Mouse (Mus musculus): ENCODE results near the gene Eef1akmt3. TPM values are rescaled to one million over a fixed set of nuclear protein-coding genes. Genes with fewer than 3 reads are reported as not detected.

Gene Eef1akmt3
- total RNA-seq, 2 experiments from 2014 or later: 0.27 to 0.30 TPM

DNA sequence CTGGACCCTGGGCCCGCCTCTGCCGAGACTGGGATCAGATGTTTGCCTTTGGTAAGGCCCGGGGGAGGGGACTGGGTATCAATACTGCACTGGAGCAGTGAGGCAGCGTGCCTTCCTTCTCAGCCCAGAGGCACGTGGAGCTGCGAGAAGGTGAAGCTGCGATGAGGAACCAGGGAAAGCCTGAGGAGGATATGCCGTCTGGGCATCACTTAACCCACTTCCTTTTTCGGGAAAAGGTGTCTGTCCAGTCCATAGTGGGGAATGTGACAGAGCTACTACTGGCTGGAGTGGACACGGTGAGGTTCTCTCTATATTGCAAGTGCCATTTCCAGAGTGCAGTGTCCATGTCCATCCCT, 8.8 kb upstream of the Eef1akmt3 start:
- DNase-seq: no peak

DNA sequence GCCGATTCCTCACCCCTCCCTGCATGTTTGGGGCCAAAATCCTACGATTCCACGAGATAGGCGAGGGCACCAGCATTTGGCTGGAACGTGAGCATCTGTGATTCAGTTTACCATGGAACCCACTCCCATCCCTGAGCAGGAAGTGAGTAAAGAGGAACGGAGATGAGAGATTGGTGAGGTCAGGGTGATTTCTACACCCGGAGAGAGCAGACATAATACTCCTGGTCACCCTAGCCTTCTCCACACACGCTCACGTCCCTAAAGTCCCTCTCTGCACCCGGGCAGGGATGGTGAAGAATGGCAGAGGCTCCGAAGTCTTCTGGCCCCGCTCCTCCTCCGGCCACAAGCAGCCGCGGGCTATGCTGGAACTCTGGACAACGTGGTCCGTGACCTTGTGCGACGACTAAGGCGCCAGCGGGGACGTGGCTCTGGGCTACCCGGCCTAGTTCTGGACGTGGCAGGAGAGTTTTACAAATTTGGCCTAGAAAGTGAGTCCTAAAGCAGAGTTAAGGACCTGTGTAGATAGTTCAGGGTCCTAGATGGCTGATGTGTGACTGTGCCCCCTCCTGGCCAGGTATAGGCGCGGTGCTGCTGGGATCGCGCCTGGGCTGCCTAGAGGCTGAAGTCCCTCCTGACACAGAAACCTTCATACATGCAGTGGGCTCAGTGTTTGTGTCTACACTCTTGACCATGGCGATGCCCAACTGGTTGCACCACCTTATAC, 8.2 kb upstream of the Eef1akmt3 start:
- DNase-seq: no peak

DNA sequence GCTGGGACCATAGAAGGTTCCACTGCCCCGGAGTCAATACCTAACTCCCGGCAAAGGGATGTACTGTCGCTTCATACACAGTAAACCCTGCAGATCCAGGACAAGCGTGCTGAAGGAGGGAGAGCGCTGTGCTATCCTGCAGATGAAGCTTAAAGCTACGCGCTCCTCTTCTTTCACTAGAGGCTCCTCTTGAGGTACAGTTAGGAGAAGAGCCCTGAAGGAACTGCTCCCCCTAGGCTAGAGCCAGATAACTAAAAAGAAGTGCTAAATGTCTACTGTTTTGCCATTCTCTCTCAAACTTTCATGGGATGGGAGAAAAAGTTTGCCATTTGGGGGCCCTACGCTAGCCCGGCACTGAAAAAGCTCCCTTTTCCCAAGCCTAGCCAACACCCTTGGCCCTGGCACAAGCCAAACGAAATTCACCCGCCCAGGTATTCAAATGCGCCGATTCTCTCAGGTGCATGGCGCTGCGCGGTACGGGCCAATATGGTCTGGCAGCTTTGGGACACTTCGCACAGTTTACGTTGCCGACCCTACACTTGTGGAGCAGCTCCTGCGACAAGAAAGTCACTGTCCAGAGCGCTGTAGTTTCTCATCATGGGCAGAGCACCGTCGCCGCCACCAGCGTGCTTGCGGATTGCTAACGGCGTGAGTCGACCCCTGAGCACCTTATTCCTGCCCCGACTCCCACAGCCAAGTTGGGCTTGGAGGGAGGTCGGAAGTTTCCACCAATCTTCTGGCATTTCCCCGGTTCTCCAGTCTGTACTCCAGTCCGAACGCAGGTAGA, 7.5 kb upstream of the Eef1akmt3 start:
- no peak for DNase-seq

DNA sequence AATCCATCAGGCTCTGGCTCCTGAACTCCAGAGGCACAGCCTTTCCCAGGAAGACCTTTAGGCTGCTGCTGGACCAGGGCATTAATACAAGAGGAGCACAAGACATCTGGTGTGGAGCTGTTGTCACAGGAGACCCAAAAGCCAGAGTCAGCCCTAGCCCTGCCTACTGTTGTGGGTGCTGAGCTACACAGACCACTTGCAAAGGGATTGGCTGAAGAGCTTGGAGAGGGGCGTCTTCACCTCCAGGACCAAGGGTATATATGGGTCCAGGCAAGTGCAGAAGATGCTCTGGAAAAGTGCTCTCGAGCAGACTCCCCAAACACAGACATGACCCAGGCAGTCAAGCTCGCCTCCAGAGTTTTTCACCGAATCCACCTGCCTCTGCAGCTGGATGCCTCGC, 6.6 kb upstream of the Eef1akmt3 start, which contains the start of gene Cyp27b1:
TSS of gene Cyp27b1 (plus strand) at position 297 of the 400 bp plus-strand sequence.
- DNase-seq: no peak

DNA sequence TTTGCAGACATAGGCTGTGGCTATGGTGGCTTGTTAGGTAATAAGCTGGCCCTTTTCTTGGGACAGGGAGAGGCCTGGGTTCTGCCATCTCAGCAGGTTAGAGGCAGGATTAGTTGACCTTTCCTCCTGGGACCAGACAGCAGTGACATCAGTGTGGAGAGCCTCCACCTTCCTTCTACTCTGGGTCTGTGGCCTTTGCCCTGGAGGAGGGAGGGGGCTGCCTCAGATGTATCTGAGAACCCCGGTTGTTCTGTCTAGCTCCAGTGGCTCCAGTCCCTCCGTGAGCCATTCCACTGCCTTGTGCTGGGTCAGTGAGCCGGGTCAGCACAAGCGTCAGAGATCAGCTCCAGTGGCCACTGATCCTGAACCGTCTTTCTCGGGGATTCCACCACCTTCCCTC, 1.9 kb upstream of the Eef1akmt3 start:
- DNase-seq: no peak

DNA sequence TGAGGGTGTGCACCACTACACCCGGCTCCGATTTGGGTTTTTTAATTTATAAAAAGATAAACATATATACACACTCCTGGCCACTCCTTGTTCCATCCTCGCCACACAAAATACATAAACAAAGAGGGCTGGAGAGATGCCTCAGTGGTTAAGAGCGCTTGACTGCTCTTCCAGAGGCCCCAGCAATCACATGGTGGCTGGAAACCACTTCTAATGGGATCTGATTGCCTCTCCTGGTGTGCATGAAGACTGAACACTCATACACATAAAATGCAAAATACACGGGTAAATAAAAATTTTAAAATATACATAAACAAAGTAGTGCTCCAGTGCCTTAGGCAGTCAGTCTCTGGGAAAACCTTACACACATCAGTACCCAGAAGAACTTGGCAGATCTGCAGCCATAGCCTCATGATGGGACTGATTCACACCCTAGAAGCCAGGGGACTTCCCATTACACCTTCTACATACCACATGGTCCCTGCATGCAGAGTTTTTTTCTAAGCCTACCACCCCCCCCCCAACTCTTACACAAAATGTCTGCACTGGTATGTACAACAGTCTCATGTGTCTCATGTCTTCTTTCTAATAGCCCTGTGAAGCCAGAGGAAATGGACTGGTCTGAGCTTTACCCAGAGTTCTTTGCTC, 1.3 kb upstream of the Eef1akmt3 start:
- no peak for DNase-seq

DNA sequence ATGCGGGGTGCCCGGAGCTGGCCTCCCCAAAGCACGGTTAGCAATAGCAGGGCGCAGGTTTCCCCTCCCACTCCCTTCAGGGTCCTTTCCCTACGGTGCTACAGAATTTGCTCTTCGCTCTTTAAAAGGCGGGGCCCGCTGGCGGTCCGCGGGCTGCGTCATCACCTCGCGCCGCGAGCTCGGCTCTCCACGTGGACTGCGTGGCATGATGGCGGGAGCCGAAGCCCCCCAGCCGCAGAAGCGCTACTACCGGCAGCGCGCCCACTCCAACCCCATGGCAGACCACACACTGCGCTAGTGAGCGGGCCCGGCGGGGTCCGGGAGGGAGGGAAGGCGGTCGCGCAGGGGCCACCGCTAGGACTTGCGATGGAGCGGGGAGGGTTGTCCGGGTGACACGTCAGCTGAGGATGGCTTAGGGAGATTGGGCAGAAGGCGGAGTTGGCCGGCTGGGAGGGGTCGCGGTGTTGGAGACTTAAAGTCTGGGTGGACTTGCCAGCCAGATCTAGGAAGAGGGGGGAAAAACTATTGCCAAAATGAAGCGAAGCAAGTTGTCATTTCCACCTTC, 543 bp upstream of the Eef1akmt3 start:
- DNase-seq: peak; percentile 92

DNA sequence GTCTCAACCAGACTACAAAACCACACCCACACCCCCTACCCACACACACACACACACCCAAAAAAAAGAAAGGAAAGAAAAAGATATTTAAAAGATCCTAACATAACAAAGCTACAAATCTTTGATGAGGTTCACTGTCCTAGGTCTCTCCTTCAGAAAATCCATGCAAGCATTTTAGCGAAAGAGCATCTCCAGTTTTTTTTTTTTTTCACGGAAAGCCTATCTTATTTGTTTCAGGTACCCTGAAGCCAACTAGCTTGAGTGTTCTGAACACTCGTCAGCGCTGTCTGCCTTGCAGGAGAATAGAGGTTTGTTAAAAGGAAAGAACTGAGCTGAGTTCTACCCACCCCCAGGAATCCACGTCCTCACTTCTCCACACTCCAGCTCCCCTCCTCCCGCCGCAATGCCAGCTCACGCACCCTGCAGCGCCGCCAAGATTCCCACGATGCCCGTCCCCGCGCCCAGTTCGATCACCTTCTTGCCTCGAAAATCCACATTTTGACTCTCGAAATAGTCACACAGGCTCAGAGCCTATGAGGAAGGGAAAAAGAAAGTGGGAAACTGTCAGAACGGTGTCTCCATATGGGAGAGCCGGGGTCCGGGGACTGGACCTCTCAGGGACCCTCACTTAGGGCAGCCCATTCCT, 621 bp downstream of the Eef1akmt3 start:
- DNase-seq: no peak

DNA sequence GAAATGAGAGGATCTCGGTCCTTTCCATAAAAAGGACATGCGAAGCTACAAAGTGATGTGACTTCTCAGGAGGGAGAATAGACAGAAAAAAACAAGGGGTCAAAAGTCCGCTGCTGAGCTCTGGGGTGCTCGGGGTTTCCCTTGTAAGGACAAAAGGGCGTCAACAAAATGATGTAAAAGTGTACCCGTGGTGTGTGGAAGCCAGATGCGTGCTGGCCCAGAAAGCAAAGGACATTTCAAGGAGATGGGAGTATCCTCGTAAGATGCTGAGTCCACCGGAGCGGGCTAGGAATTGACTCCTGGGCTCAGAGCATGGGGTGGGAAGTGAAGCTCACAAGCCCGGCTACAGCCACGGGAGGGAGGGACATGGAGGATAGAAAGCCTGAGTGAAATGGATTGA, 3.7 kb downstream of the Eef1akmt3 start:
- DNase-seq: no peak

DNA sequence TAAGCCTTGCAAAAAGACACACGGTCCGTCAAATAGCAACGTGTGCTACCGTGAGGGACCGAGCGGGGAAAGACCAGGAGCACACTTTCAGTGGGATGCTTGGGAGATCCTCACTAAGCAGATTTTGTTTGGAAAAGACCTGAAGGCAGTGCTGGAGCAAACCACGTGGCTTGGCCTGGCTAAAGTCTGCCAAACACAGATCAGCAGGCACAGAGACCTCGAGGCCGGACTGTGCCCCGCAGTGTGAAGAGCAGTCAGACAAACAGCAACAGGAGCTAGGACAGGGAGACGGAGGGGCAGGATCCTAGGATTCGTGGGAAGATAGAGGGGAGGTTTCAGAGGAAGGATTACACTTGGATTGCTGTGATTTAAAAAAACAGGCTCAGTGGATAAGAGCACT, 5.0 kb downstream of the Eef1akmt3 start:
- no peak for DNase-seq

DNA sequence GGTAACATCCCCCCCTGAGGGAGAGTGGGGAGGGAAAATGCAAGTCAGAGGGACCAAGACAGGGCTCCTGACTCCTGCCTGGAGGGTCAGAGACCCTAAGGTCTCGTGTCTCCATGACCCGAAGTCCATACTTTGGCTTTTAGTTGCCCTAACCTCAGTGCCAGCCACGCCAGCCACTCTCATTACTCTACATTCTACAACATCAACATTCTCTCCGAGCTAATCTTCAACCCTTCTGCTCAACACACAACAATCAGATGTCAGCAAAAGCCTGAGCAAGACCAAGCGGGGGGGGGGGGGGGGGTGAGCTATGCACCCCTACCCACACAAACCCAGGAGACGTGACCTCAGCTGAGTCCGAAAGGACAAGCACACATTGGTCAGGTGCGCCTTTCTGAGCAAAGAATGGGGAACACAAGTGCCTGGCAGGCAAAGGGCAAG, 8.0 kb downstream of the Eef1akmt3 start:
- DNase-seq: no peak

DNA sequence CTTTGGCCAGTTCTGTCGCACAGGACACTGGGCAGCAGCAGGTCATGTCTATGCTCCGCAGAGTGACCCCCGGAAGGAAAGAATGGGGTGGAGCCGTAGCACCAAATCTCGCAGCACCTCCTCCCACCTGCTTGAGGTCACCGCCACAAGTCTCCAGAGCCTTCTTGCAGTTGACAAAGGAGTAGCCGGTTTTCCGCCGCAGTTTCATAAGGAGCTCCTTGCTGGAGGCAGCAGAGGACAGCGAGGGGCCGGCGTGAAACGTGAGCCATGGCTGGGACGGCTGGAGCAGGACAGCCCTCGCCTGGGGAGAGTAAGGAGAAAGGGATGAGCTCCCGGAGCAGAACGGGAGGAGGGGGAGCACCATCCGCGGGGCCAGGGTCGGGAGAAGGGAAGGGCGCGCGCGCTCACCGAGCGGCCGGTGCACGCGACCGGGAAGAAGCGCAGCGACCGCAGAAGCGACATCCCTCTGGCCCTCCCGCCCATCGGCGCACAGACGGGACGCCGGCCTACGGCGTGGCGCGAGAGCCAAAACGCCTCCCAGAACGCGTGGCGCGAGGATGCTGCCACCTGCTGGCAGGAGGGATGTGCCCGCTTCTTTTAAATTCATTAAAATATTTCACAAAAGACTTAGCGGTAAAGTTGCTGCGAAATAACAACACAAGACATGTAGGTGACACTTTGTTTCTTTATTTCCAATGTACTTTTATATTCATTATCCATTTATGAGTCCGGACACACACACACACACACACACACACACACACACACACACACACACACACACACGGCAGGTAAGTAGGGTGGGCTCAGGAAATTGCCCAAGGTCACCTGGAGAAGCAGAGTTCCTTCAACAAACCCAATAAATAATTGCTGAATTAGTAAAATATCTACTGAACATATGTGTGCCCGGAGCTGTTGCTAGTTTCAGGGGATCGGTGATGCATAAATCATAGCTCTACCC, 10.7 kb downstream of the Eef1akmt3 start, which contains the start of gene Tsfm:
TSS of gene Tsfm (minus strand) at position 505 of the 961 bp plus-strand sequence.
- DNase-seq: peak; percentile 90 to 92

DNA sequence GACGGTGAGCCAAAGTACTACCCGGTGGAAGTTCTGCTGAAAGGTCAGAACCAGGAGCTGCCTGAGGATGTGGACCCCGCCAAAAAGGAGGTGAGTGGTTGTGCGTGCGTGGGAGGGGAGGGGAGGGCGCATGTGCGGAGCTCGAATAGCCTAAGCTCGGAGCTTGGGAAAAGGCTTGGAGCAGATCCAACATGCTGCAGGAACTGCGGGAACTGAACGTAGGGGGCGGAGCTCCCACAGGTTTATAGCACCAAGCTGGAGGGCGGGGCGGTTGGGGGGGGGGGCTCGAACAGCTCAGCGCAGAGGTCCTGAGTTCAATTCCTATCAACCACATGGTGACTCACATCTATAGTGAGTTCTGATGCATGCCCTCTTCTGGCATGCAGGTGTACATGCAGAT, 22.9 kb downstream of the Eef1akmt3 start:
- no peak for DNase-seq

DNA sequence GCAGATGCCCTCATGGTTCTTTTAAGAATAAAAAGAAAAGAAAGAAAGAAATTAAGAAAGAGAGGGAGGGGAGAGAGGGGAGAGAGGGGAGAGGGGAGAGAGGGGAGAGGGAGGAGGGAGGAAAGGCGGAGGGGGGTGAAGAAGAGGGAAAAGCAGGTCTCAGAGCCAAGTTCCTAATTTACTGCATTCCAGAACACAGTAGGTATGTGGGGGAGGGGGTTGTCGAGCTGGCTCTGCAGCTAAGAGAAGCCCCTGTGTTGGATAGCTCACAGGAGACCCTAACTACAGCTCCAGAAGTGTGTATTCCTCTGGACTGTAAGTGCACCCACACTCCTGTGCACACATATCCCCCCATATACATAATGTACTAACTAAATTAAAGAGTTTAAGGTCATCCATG, 24.2 kb downstream of the Eef1akmt3 start:
- DNase-seq: no peak

DNA sequence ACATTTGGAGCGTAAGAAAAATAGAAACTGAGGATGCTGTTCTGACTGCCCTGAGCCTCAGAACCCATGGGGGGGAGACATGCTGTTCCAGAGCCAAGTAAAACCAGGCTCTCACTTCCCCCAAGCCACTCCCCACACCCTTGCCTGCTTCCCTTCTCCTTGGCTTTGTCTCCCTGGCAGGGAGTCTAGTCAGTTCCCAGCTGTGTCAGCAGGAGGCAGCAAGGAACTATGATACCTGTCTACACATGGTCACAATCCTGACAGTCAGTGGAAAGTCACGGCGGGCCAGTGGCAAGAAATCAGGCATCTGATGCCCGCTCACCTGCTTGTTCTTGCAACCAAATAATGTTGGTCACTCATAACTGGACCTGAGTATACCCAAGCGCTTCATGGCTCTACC, 24.8 kb downstream of the Eef1akmt3 start:
- DNase-seq: no peak

DNA sequence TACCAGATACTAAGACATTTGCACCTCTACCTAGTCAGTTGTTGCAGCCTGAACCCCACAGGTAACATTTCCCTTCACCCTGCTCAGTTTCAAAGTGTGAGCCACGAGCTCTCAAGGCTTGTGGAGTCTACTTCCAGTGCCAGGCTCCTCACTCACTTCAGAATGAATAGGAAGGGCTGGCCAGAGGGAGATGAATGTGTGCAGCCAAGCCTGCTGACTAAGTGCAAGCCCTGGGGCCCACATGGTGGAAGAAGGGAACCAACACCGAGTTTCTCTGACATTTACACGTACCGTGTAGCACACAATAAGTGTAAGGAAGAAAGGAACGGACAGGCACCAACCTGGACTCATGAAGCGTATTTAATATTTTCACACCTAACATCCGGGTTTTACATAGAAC, 37.5 kb downstream of the Eef1akmt3 start:
- DNase-seq: no peak

DNA sequence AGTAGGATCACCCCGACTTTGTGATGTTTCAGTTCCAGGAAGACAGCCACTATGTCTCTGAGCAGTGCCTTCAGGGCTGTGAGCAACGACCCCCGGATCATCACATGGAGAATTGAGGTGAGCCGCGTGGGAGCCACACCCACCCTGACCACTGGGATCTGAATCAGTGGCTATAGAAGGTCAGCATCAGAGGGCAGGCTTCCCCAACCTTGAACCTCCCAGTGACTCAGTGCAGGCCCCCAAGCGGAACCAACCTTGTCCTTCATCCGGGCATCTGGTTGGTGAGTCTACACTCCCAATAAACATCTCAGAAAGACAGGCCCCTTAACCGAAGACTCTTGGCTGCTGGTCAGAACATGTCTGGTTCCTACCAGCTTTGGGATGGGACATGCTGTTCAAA, 38.0 kb downstream of the Eef1akmt3 start:
- no peak for DNase-seq

DNA sequence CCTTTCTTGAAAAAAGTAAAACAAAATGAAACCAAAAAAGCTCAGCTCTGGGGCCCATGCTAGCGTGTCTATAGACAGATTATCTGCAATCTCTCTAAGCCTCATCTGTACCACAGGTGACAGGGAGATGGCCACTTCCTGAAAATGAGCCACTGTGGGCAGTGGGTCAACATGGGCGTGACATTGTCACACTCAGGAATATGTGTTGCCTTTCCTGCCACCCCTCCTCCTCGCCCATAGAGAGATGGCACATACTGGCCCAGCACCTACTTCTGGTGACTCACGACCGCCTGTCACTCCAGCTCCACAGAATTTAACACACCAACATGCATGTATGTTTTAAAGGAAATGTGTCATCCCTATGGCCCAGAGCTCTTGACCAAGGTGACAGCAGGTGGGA, 38.5 kb downstream of the Eef1akmt3 start:
- DNase-seq: no peak

DNA sequence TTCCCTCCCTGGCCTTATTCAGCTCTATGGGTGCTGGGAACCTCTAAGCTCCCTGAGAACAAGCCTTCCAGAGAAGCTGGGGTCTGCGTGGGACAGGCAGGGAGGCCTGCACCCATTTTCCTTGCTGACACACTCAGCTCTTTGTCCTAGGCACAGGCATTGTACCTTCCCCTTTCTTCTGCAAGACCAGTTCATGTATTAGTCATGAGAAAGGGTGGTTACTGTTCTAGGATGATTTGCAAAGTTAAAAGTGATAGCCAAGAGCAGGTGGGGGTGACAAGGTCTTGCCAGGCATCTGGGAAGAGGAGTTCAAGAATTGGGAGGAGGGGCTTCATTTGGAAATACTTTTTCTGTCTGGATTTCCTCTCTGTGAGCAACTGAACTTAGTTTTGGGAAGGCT, 39.3 kb downstream of the Eef1akmt3 start:
- DNase-seq: no peak

DNA sequence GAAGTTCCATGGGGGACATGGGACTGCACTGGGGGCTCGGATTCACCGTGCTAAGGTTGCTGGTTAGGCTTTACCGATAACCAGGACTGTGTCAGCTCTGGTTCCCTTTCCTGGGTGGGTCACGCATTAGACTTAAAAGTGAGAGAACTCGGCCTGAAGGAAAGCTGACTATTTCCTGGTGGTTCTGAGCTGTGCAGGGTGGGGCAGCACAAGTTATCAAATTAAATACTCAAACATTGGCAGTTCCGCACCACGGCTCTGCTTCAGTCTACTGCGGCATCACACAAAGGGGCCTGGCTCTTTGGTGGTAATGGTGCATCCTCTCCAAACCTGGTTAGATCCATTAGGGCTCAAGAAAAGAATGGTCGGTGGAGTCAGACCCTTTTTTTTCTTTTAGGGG, 40.0 kb downstream of the Eef1akmt3 start:
- no peak for DNase-seq

DNA sequence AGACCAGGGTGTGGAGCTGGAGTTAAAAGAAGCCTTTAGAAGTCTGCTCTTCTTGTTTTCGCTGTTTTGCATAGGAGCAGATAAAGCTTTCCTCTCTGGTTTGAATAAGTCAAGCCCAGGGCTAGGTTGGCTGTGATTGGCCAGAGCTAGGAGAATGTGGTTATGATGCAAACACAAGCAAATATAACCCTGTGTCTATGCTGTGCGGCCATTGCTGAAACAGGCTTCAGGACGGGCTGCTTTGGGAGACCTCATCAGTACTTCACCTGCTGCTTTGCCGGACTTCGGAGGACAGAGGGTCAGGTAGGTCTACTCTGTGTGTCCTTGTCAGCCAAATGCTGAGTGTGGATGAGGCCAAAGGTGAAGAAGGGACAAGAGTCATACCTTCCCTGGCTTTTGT, 40.8 kb downstream of the Eef1akmt3 start, which contains the start of gene Avil:
TSS of gene Avil (plus strand) at position 181 of the 400 bp plus-strand sequence.
- DNase-seq: no peak

Measured in layer of hippocampus, postnatal 36 days (tissue).